Mouse (Mus musculus): ENCODE measurements at regions not wholly inside any gene's neighbourhood (a gene's known extent, or its start where the extent isn't known, plus 50 kb on each side); places are given as distances from the start of the nearest gene placed in this dataset.

DNA sequence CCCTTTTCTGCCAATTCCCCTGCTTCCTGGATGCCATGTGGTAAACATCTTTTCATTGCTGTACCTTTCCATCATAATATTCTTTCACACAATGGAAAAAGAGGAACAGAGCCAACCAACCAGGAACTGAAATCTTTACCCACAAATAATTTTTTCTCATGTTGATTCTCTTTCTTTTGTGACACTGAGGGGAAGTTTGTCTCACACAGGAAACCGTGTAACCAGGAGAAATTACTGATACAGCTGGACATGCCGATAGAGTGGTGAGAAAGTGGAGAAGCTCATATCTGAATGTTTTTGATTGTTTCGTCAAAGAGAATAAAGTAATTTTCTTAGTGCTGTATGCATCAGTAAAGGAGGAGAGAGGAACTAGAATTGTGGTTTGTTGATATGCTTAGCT lies 116.3 kb upstream of the Mettl25 start:
- DNase-seq (ENCODE audit: low read depth): no peak
- TF ChIP-seq CTCF (IDR thresholded peaks at IDR 0.05; ENCODE audit: borderline replicate concordance, extremely low read depth, insufficient read depth, insufficient read length): no peak
- TF ChIP-seq POLR2A (IDR thresholded peaks at IDR 0.05; ENCODE audit: borderline replicate concordance, extremely low read depth, insufficient read depth, insufficient read length, poor library complexity, severe bottlenecking): no peak

DNA sequence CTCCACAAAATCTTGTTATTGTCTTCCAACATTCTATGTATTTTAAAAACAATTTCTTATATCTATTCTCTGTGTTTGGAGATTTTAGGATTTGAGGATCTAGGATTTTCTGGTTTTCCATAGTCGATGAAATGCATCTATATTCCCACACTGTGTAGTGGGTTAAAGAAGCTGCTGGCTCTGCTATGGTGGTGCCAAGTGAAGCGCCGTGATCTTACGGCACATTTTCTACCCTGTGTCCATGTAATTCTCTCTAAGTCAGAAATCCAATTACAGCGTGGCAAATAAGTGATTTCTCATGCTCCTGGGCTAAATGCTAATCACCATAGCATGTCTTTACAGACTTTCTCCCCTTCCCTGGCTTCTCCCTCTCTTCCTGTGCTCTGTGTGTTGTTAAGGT lies 92.1 kb upstream of the Mettl25 start:
- TF ChIP-seq CTCF (IDR thresholded peaks at IDR 0.05; ENCODE audit: borderline replicate concordance, extremely low read depth, insufficient read depth, insufficient read length): no peak
- no peak for TF ChIP-seq POLR2A (IDR thresholded peaks at IDR 0.05; ENCODE audit: borderline replicate concordance, extremely low read depth, insufficient read depth, insufficient read length, poor library complexity, severe bottlenecking)
- DNase-seq (ENCODE audit: low read depth): peak; percentile 35

DNA sequence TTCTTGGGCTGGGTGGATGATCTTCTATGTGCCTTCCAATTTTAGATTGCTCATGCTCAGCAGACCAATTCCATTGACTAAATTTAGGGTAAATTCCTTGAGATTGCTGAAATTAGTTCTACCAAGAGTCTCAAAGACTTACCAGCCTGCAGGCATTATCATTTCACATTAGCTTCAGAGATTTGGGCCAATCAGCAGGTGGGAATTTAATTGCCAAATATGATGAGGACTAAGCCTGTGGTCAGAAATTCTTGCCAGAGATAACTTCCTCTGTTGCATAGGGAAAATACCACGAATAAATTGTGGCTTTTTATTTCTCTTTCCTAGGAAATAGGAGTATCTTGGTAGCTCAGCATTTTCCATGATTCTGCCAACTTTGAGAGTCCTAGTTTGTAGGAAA lies 91.6 kb upstream of the Mettl25 start:
- no peak for DNase-seq (ENCODE audit: low read depth)
- TF ChIP-seq CTCF (IDR thresholded peaks at IDR 0.05; ENCODE audit: borderline replicate concordance, extremely low read depth, insufficient read depth, insufficient read length): no peak
- no peak for TF ChIP-seq POLR2A (IDR thresholded peaks at IDR 0.05; ENCODE audit: borderline replicate concordance, extremely low read depth, insufficient read depth, insufficient read length, poor library complexity, severe bottlenecking)

DNA sequence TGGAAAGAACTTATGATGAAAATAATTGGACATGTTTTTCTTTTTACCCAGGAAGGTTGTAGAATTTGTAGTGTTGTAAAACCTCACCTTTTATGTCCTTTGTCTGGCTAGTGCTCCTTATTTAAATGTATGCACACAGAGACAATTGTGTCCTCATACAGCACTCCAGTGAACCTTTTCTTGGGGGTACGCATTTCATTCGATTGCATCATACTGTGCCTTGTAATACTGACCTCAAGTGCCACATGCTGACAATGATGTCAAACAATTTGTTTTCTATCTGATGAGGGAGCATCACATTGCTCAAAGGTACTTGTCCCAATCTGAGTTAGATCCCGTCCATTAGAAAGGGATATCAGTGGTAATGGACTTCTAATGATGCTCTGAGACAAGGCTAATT lies 86.4 kb upstream of the Mettl25 start:
- no peak for DNase-seq (ENCODE audit: low read depth)
- no peak for TF ChIP-seq CTCF (IDR thresholded peaks at IDR 0.05; ENCODE audit: borderline replicate concordance, extremely low read depth, insufficient read depth, insufficient read length)
- TF ChIP-seq POLR2A (IDR thresholded peaks at IDR 0.05; ENCODE audit: borderline replicate concordance, extremely low read depth, insufficient read depth, insufficient read length, poor library complexity, severe bottlenecking): no peak

DNA sequence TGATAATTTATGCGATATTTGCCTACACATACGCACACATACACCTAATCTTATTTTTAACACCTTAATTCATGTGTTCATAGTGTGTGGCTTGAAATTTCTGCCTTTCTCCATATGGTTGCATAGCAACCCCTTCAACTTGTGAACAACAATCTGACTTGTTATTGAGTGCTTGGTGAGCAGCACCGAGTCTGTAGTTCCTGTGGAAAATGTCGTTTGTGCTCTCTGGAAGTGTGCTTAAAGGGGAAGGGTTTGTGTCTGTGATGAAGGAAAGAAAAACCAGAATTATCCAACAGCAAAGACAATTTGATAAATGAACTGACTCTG lies 85.7 kb upstream of the Mettl25 start:
- peak; percentile 79 for DNase-seq (ENCODE audit: low read depth)
- TF ChIP-seq CTCF (IDR thresholded peaks at IDR 0.05; ENCODE audit: borderline replicate concordance, extremely low read depth, insufficient read depth, insufficient read length) (no peak), POLR2A (IDR thresholded peaks at IDR 0.05; ENCODE audit: borderline replicate concordance, extremely low read depth, insufficient read depth, insufficient read length, poor library complexity, severe bottlenecking) (no peak)

DNA sequence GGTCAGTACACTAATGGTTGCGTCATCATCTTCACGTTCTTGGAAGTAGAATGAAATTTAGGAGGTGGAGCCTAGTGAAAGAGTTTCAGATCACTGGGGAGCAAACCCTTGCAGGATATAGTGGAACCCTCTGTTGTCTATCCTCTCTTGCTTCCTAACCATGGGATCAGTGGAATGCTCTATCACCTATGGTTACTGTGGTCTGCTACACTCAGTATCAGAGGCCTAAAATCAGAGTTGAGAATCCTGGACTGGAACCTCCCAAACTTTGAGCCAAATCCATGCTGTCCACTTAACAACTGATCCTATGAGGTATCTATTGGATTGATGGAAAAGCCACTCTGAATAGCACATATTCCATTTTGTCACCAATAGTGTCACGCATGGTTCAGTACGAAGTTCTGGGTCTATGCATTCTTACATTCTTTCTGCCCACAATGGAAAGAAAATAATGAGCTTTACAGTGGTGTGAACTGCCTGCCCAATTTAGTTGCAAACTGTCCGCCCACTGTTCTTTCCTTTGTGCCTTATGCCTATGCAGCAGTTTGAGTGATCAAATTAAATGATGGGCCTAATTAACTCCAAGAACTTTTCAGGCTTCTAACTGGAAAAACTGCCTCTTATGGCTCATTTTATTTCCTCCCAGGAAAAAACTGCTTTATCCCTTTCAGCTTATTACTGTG lies 85.2 kb upstream of the Mettl25 start:
- DNase-seq (ENCODE audit: low read depth): peak; percentile 84
- no peak for TF ChIP-seq CTCF (IDR thresholded peaks at IDR 0.05; ENCODE audit: borderline replicate concordance, extremely low read depth, insufficient read depth, insufficient read length)
- no peak for TF ChIP-seq POLR2A (IDR thresholded peaks at IDR 0.05; ENCODE audit: borderline replicate concordance, extremely low read depth, insufficient read depth, insufficient read length, poor library complexity, severe bottlenecking)

DNA sequence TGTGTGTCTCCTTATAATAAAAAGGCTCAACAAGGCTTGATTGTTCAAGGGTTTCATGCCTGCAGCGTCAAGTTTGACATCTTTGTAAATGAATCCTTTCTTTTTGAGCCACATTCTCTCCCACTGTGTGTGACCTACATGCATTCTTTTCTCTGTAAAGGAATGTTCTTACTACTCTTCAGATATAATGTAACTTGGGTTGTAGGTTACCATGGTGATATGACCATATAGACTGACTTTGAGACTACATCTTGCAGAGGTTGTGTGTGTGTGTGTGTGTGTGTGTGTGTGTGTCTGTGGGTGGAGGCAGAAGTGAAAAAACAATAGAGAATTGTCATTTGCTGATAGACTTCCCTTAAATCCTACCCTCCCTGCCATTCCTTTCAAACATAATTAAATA lies 58.5 kb upstream of the Mettl25 start:
- peak; percentile 30 for DNase-seq (ENCODE audit: low read depth)

DNA sequence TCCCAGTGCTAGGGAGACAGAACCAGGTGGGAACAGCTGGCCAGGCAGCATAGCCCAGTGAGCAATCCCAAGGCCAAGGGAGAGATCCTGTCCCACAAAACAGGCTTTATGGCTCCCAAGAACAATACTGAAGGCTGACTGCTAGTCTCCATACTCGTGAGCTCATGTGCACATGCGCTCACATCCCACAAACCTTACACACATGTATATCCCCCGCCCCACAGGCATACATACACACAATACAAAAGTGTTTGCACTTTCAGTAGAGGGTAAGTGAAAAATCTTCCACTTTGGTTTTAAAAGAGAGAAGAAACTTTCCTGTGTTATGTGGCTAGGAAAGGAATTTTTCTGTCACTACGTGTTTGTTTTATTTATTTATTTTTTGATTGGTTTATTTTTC lies 58.0 kb upstream of the Mettl25 start:
- no peak for TF ChIP-seq POLR2A (IDR thresholded peaks at IDR 0.05; ENCODE audit: borderline replicate concordance, extremely low read depth, insufficient read depth, insufficient read length, poor library complexity, severe bottlenecking)
- no peak for TF ChIP-seq CTCF (IDR thresholded peaks at IDR 0.05; ENCODE audit: borderline replicate concordance, extremely low read depth, insufficient read depth, insufficient read length)
- DNase-seq (ENCODE audit: low read depth): no peak

More for the DNA sequence above, 58.5 kb upstream of the Mettl25 start:
- TF ChIP-seq POLR2A (IDR thresholded peaks at IDR 0.05; ENCODE audit: borderline replicate concordance, extremely low read depth, insufficient read depth, insufficient read length, poor library complexity, severe bottlenecking) (no peak), CTCF (IDR thresholded peaks at IDR 0.05; ENCODE audit: borderline replicate concordance, extremely low read depth, insufficient read depth, insufficient read length) (no peak)
